Mouse (Mus musculus) olfactory bulb, adult 2 months (tissue): Measurements from ENCODE around the gene Edaradd.

Experiments
- CTCF ChIP-seq: fragments of 200-500 bp; IDR thresholded peaks from 2 replicates; pipeline ENCODE4 v1.5.1; 2012; ENCODE audit warnings: low read depth, mild to moderate bottlenecking, low read length, moderate library complexity; ENCODE audit not compliant: insufficient read depth
- POLR2A ChIP-seq: fragments of 200-500 bp; IDR thresholded peaks from 2 replicates; pipeline ENCODE4 v1.6.1; 2012; ENCODE audit warnings: mild to moderate bottlenecking, low read depth, low read length, moderate library complexity; ENCODE audit not compliant: insufficient read depth

DNA sequence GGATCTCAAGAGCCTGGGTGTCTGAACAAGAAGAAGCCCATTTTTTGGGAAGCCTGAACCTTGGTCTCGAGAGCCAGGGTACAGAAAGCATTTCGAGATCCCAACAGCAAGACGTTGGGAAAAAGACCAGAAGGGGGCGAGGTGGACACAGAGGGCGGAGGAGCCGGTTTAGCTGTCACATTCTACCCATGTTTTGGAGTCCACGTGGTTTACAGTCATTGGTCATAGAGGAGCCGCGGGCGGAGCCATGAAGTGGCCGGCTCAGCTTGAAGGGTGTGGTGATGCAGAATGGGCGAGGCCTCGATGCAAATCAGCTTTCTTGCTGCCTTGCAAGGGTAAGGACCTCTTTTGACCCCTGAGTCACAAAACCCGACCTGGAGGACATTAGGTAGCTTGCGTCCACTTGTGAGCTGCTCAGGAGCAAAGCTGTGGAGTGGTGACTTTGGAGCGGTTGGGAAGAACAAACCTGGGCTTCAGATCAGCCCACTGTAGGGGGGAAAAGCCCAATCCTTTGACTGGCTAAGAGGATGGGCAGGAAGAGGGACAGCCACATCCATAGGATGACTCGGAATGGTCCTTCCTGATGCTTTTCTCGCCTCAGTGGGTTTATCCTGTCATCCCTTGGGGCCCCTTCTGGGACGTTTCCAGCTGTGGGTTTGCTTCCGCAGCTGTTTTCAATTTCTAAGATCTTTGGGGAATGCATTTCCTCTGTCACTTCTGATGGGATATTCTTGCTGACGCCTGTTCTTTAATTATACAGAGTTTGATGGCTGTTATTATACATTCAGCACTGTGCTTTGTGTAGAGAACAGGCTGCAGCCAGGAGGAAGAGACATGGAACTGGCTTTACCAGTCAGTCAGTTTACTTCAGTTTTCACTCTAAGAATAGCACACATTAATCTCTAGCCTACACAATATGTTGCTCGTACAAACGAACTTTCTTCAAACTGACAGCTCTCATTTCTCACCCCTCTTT is 22.1 kb upstream of the Edaradd start:
- TF ChIP-seq POLR2A = no peak
- no peak for TF ChIP-seq CTCF
